Mouse (Mus musculus) bone marrow macrophage, adult 2 months (primary cell): ENCODE measurements around the gene Slc25a45. TPM values are rescaled to one million over a fixed set of nuclear protein-coding genes. Genes with fewer than 3 reads are reported as not detected.
A peak's percentile ranks its signal among the peaks of the same experiment; 100 is the strongest.

ENCODE experiments used
- H3K27ac ChIP-seq: 2 replicates; pipeline ENCODE4 v1.5.1; 2012; ENCODE audit warnings: low read depth, low read length; ENCODE audit not compliant: insufficient read depth
- H3K4me1 ChIP-seq: 2 replicates; pipeline ENCODE4 v1.6.1; 2012; ENCODE audit warnings: low read length; ENCODE audit not compliant: control insufficient read depth, insufficient read depth
- H3K4me3 ChIP-seq: 2 replicates; pipeline ENCODE4 v1.5.1; 2012; ENCODE audit warnings: mild to moderate bottlenecking, low read length, moderate library complexity; ENCODE audit not compliant: insufficient read depth
- CTCF ChIP-seq: IDR thresholded peaks from 2 replicates; pipeline ENCODE4 v1.5.1; 2012; ENCODE audit warnings: low read depth, mild to moderate bottlenecking, low read length, moderate library complexity
- POLR2A ChIP-seq: IDR thresholded peaks from 2 replicates; pipeline ENCODE4 v1.6.1; 2012; ENCODE audit warnings: mild to moderate bottlenecking, low read depth, low read length, borderline replicate concordance
- polyA plus RNA-seq: library from polyadenylated mRNA; stranded (reverse); fragments of >200 nt; gene quantifications from 2 replicates; pipeline ENCODE4 v1.2.4, GENCODE M21; 2012; ENCODE audit not compliant: missing spikeins, insufficient read depth, insufficient read length

The Slc25a45 gene
- polyA plus RNA-seq, 1 experiment: 78.0 TPM

- Histone ChIP-seq H3K27ac (no peak overlapping the region), H3K4me1 (peaks cover 12% of the 10 kb centered on the region), H3K4me3 (no peak overlapping the region)
- no peak for TF ChIP-seq POLR2A
- TF ChIP-seq CTCF: no peak
Observed at GRCm38 (mm10) chr19:5889211-5889610, 11.6 kb downstream of the Slc25a45 start.

GRCm38 (mm10) chr19:5891521-5892258 lies 14.1 kb downstream of the Slc25a45 start:
- Histone ChIP-seq H3K4me1 (peaks cover 7% of the 10 kb centered on the region), H3K27ac (no peak overlapping the region), H3K4me3 (no peak overlapping the region)
- TF ChIP-seq POLR2A (no peak), CTCF (no peak)

GRCm38 (mm10) chr19:5892262-5892661 lies 14.7 kb downstream of the Slc25a45 start:
- TF ChIP-seq CTCF: no peak
- no peak for TF ChIP-seq POLR2A
- Histone ChIP-seq H3K27ac (no peak overlapping the region), H3K4me3 (no peak overlapping the region), H3K4me1 (peaks cover 2% of the 10 kb centered on the region)

GRCm38 (mm10) chr19:5892735-5893134 lies 15.1 kb downstream of the Slc25a45 start:
- Histone ChIP-seq H3K27ac (no peak overlapping the region), H3K4me1 (no peaks in the 10 kb centered on the region), H3K4me3 (no peak overlapping the region)
- TF ChIP-seq CTCF (no peak), POLR2A (no peak)

- Histone ChIP-seq H3K4me3 (peak overlapping the region; percentile 52), H3K27ac (no peak overlapping the region), H3K4me1 (no peaks in the 10 kb centered on the region)
- TF ChIP-seq CTCF (no peak), POLR2A (no peak)
Observed at GRCm38 (mm10) chr19:5893282-5894001, 15.8 kb downstream of the Slc25a45 start.

- H3K4me3 ChIP-seq: peak within 1 kb of the TSS; percentile 52
- no peaks in the 10 kb centered on the region for H3K4me1 ChIP-seq
- TF ChIP-seq POLR2A (no peak), CTCF (no peak)
- H3K27ac ChIP-seq: no peak within 1 kb of the TSS
Observed at GRCm38 (mm10) chr19:5894002-5894678, 16.5 kb downstream of the Slc25a45 start, which contains the start of gene Tigd3. Gene Tigd3 (minus strand): TSS chr19:5894149.

- Histone ChIP-seq H3K27ac (0 out of 2 replicates have a peak overlapping the region, but pooled peaks have one; percentile 2), H3K4me3 (no peak overlapping the region), H3K4me1 (peaks cover 23% of the 10 kb centered on the region)
- TF ChIP-seq CTCF (no peak), POLR2A (no peak)
Observed at GRCm38 (mm10) chr19:5907275-5907674, 29.7 kb downstream of the Slc25a45 start.

GRCm38 (mm10) chr19:5910221-5910620 lies 32.6 kb downstream of the Slc25a45 start:
- Histone ChIP-seq H3K27ac (no peak overlapping the region), H3K4me1 (peaks cover 30% of the 10 kb centered on the region), H3K4me3 (no peak overlapping the region)
- TF ChIP-seq POLR2A (no peak), CTCF (no peak)

- H3K4me3 ChIP-seq: peak overlapping the region; percentile 87
- H3K27ac ChIP-seq: peak overlapping the region; percentile 71
- peaks cover 30% of the 10 kb centered on the region for H3K4me1 ChIP-seq
- no peak for TF ChIP-seq CTCF
- no peak for TF ChIP-seq POLR2A
Observed at GRCm38 (mm10) chr19:5911430-5912102, 34.0 kb downstream of the Slc25a45 start.
